Mouse (Mus musculus): ENCODE measurements at regions not wholly inside any gene's neighbourhood (a gene's known extent, or its start where the extent isn't known, plus 50 kb on each side); places are given as distances from the start of the nearest gene placed in this dataset.

- Histone ChIP-seq H3K27ac (ENCODE audit: insufficient read depth, low read length) (no peak overlapping the region), H3K27me3 (ENCODE audit: control insufficient read depth, insufficient read depth, low read length) (no peaks in the 10 kb centered on the region), H3K4me1 (ENCODE audit: control insufficient read depth, insufficient read depth, low read length) (no peaks in the 10 kb centered on the region), H3K4me3 (replicated peaks; ENCODE audit: insufficient read depth, low read depth, low read length) (no peak overlapping the region)
- DNase-seq, result no peak
- 86% methylated on average over 5 of the region's 5 CpGs for WGBS
- TF ChIP-seq CTCF (IDR thresholded peaks at IDR 0.05; ENCODE audit: borderline replicate concordance, insufficient read depth, low read depth, low read length) (no peak), POLR2A (IDR thresholded peaks at IDR 0.05; ENCODE audit: borderline replicate concordance, insufficient read depth, low read length) (no peak)
Observed at GRCm38 (mm10) chr3:21987455-21988009, 88.9 kb upstream of the Tbl1xr1 start.

- H3K4me3 ChIP-seq (replicated peaks; ENCODE audit: insufficient read depth, low read depth, low read length), result no peak overlapping the region
- no peak for DNase-seq
- H3K27ac ChIP-seq (ENCODE audit: insufficient read depth, low read length), result no peak overlapping the region
- no peaks in the 10 kb centered on the region for H3K27me3 ChIP-seq (ENCODE audit: control insufficient read depth, insufficient read depth, low read length)
- TF ChIP-seq POLR2A (IDR thresholded peaks at IDR 0.05; ENCODE audit: borderline replicate concordance, insufficient read depth, low read length), result no peak
- TF ChIP-seq CTCF (IDR thresholded peaks at IDR 0.05; ENCODE audit: borderline replicate concordance, insufficient read depth, low read depth, low read length), result no peak
- WGBS, result 93% methylated on average over 8 of the region's 8 CpGs
- no peaks in the 10 kb centered on the region for H3K4me1 ChIP-seq (ENCODE audit: control insufficient read depth, insufficient read depth, low read length)
Observed at GRCm38 (mm10) chr3:21988010-21988531, 88.4 kb upstream of the Tbl1xr1 start.

- Histone ChIP-seq H3K4me3 (replicated peaks; ENCODE audit: insufficient read depth, low read depth, low read length) (no peak overlapping the region), H3K4me1 (ENCODE audit: control insufficient read depth, insufficient read depth, low read length) (no peaks in the 10 kb centered on the region), H3K27ac (ENCODE audit: insufficient read depth, low read length) (no peak overlapping the region), H3K27me3 (ENCODE audit: control insufficient read depth, insufficient read depth, low read length) (no peaks in the 10 kb centered on the region)
- DNase-seq, result no peak
- 89% methylated on average over 4 of the region's 4 CpGs for WGBS
- TF ChIP-seq CTCF (IDR thresholded peaks at IDR 0.05; ENCODE audit: borderline replicate concordance, insufficient read depth, low read depth, low read length) (no peak), POLR2A (IDR thresholded peaks at IDR 0.05; ENCODE audit: borderline replicate concordance, insufficient read depth, low read length) (no peak)
Observed at GRCm38 (mm10) chr3:21990526-21990925, 85.9 kb upstream of the Tbl1xr1 start.

- H3K4me3 ChIP-seq (replicated peaks; ENCODE audit: insufficient read depth, low read depth, low read length), result no peak overlapping the region
Observed at GRCm38 (mm10) chr3:21991681-21992152, 84.7 kb upstream of the Tbl1xr1 start.

GRCm38 (mm10) chr3:21992203-21992602, 84.2 kb upstream of the Tbl1xr1 start:
- H3K27me3 ChIP-seq (ENCODE audit: control insufficient read depth, insufficient read depth, low read length), result no peaks in the 10 kb centered on the region
- TF ChIP-seq CTCF (IDR thresholded peaks at IDR 0.05; ENCODE audit: borderline replicate concordance, insufficient read depth, low read depth, low read length), result no peak
- TF ChIP-seq POLR2A (IDR thresholded peaks at IDR 0.05; ENCODE audit: borderline replicate concordance, insufficient read depth, low read length), result no peak
- WGBS, result 92% methylated on average over 5 of the region's 5 CpGs
- H3K27ac ChIP-seq (ENCODE audit: insufficient read depth, low read length), result no peak overlapping the region
- H3K4me3 ChIP-seq (replicated peaks; ENCODE audit: insufficient read depth, low read depth, low read length), result no peak overlapping the region
- DNase-seq, result no peak
- H3K4me1 ChIP-seq (ENCODE audit: control insufficient read depth, insufficient read depth, low read length), result no peaks in the 10 kb centered on the region

More at GRCm38 (mm10) chr3:21991681-21992152, 84.7 kb upstream of the Tbl1xr1 start:
- no peak for DNase-seq
- WGBS, result 56% methylated on average over 9 of the region's 9 CpGs
- H3K4me1 ChIP-seq (ENCODE audit: control insufficient read depth, insufficient read depth, low read length), result no peaks in the 10 kb centered on the region
- no peak overlapping the region for H3K27ac ChIP-seq (ENCODE audit: insufficient read depth, low read length)
- TF ChIP-seq CTCF (IDR thresholded peaks at IDR 0.05; ENCODE audit: borderline replicate concordance, insufficient read depth, low read depth, low read length) (no peak), POLR2A (IDR thresholded peaks at IDR 0.05; ENCODE audit: borderline replicate concordance, insufficient read depth, low read length) (no peak)
- H3K27me3 ChIP-seq (ENCODE audit: control insufficient read depth, insufficient read depth, low read length), result no peaks in the 10 kb centered on the region

GRCm38 (mm10) chr3:21993961-21994360, 82.5 kb upstream of the Tbl1xr1 start:
- 93% methylated on average over 2 of the region's 2 CpGs for WGBS
- no peaks in the 10 kb centered on the region for H3K27me3 ChIP-seq (ENCODE audit: control insufficient read depth, insufficient read depth, low read length)
- DNase-seq, result no peak
- no peak overlapping the region for H3K27ac ChIP-seq (ENCODE audit: insufficient read depth, low read length)
- H3K4me1 ChIP-seq (ENCODE audit: control insufficient read depth, insufficient read depth, low read length), result no peaks in the 10 kb centered on the region
- no peak overlapping the region for H3K4me3 ChIP-seq (replicated peaks; ENCODE audit: insufficient read depth, low read depth, low read length)
- TF ChIP-seq POLR2A (IDR thresholded peaks at IDR 0.05; ENCODE audit: borderline replicate concordance, insufficient read depth, low read length) (no peak), CTCF (IDR thresholded peaks at IDR 0.05; ENCODE audit: borderline replicate concordance, insufficient read depth, low read depth, low read length) (no peak)

- DNase-seq, result no peak
- no peaks in the 10 kb centered on the region for H3K27me3 ChIP-seq (ENCODE audit: control insufficient read depth, insufficient read depth, low read length)
- TF ChIP-seq POLR2A (IDR thresholded peaks at IDR 0.05; ENCODE audit: borderline replicate concordance, insufficient read depth, low read length), result no peak
- no peak for TF ChIP-seq CTCF (IDR thresholded peaks at IDR 0.05; ENCODE audit: borderline replicate concordance, insufficient read depth, low read depth, low read length)
- whole genome bisulfite sequencing, result 71% methylated on average over 8 of the region's 8 CpGs
- H3K27ac ChIP-seq (ENCODE audit: insufficient read depth, low read length), result no peak overlapping the region
- H3K4me3 ChIP-seq (replicated peaks; ENCODE audit: insufficient read depth, low read depth, low read length), result no peak overlapping the region
- no peaks in the 10 kb centered on the region for H3K4me1 ChIP-seq (ENCODE audit: control insufficient read depth, insufficient read depth, low read length)
Observed at GRCm38 (mm10) chr3:21995566-21996391, 80.7 kb upstream of the Tbl1xr1 start.
